Mouse (Mus musculus) spleen, postnatal 36 days (tissue): ENCODE data around the gene 6030452D12Rik.

Experiments
- DNase-seq, 2 experiments: peaks; one replicate each; pipeline ENCODE4 v3.0.0; 2022; ENCODE audit warnings: low spot score in 2 of 2, mixed read lengths in 1 of 2

Gene 6030452D12Rik

DNA sequence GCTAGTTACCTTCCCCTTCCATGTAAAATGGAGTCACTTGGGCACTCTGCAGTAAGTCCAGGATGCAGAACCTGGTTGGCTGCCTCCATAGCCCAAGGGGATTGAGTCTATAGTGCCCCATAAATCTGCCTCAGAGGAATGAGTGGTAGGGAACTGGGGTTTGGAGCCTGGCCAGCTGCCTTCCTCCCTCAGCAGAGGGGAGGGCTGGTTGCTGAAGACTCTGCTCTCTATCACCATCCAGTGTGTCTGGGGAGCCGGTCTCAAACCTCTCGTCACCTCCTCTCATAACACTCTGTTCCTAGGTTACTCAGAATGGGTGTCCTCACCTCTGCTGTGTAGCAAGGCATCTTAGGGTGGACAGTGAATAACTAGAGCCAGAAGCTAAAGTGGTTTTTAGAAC, 16.3 kb downstream of the 6030452D12Rik start:
- no peak for DNase-seq

DNA sequence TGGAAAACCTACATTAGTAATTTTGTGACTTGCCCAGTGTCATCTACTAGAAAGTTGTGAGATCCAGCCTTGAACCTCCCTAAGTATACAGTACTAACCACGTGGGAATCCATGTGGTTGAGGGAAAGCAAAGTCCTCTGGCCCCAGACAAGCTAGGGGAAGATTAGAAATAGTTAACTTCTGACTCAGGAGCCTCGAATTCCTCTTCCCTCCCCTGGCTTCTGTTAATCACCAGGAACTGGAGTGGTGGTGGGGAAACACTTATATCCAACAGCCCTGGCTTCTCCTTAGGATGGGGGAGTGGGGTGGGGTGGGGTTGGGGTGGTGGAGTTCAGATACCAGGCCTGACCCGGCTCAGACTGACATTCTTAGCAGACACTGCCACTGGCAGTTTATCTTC, 18.4 kb downstream of the 6030452D12Rik start:
- no peak for DNase-seq

DNA sequence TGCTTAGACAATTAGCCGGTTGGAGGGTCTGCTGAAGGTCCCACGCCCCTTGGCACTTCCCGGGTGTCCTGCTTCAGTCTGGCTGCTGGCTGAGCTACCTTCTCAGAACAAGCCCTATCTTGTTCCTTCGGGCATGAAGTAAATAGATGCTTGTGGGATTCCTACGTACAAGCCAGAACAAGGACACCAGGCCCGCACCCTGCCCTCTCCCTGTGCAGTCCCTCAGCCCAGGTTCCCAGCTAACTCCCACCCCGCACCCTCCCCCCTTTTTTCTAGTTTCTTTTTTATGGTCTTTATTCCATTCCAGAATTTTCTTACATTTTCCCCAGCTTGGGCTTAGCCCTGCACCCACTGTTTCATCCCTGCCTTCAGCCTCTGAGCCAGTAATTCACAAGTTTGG, 20.3 kb downstream of the 6030452D12Rik start:
- DNase-seq: no peak

DNA sequence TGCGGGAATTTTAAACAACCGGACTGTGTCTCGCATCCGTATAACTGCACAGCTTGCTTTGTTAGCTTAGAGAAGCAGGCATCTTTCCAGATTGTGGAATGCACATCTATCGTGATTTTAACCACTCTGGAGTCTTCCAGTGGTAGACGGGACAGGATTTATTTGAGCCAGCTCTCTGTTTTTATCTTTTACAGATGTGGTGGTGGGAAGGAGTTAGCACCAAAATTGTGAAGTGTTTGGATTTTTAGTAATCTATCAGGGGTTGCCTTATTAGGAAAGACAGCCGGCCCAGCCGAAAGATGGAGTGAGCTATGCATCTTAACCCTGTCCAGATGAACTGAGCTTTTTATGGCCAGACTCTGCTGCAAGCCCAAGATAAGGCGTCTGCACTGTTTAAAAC, 21.5 kb downstream of the 6030452D12Rik start:
- DNase-seq: no peak

DNA sequence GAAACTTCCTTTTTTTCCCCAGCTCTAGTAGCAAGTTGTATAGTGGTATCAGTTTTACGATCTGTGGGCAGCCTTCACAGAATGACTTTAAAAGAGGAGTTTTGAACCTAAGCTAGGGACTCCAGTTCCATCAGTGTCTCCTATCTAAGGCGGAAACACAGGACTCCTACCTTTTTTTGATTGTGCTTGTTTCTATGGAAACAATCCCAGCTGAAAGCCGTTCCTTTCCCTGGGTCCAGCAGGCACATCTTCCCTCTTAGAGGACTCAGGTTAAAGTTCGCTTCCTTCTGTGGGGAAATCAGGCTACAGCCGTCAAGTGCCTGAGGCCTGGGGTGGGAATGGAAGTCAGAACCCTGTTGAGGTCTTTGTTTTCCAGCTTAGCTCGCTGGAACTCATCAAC, 26.4 kb downstream of the 6030452D12Rik start:
- no peak for DNase-seq

DNA sequence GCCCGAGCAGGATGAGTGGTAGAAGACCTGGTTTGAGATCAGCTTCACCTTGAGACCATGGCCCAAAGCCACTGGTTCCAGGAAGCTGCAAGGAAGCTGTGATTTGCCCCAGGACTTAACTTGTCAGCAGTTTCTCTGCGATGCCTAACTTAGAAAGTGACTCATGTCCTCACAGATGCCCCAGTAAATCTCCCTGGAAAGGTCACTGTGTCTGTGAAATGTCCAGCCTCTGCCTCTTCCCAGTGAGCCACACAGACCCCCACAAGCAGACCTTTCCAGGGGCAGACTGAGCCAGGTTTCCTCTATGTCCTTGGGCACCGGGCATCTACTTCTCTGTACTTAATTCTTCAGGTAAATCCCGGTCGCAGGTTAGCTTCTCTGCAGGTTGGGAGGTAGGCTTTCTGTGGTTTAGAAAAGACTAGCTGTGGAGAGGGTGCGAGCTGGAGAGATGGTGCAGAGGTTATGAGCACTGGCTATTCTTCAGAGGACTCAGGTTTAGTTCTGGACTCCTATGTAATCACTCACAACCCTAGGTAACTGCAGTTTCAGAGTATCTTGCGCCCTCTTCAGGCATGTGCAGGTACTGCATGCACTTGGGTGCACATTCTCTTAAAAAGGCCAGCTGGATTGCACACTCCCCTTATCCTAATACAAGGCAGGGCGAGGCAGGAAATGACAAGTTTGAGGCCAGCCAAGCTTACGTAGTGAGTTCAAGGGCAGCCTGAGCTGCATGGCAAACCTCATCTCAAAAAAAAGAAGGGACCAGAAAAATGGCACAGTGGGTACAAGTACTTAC, 27.1 kb downstream of the 6030452D12Rik start:
- DNase-seq: no peak

DNA sequence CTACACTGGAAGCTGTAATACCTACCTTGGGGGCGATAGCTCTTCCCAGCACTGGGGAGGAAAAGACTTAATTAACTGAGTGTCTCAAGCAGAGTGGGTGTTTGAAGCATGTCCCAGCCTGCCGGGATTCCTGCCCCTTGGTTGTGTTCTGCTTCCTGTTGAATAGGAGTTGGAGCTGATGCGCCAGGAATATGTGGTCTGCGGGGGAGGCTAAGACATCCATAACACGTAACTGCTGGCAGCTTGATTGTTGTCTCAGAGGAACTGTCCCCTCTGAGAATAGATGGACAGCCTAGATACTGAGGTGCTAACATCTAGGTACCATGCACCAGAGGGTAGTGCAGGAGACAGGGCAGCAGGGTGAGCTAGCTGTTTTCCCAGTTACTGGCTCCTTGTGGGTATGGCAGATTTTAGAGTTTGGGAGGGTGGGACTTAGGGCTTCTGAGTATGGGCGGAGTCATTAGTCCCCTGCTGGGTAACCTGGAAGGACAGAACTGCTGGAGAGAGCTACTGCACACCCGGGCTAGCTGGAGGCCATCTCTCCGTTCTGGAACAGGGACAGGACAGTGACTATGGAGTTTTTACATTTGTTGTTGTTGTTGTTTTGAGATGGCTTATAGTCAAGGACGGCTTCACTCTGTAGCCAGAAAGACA, 28.4 kb downstream of the 6030452D12Rik start:
- no peak for DNase-seq

DNA sequence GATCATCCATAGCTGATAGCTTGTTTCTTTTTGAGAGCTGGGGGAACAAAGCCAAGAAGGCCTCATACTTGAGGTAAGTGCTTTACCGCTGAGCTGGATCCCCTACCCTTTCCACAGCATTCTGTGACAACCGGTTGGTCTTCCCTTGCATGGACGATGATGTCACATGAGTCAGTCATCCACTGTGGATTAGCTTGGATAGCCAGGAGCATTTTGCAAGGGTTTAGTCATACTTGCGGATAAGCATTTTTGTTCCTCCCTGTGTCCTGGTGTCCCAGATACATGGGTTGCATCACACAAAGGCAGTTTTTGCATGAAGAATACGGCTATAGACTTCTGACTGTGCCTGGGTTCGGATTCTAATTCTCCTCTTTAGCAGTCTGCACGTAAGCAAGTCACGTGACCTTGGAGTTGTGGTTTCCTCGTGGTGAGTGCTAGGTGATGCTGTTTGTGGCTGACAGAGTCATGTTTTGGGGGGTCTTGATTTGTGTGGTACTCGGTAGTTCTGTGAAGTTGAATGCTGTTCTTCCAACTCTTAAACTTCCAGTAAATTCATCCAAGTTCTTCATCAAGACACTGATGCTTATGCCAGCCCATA, 29.7 kb downstream of the 6030452D12Rik start:
- DNase-seq: no peak

DNA sequence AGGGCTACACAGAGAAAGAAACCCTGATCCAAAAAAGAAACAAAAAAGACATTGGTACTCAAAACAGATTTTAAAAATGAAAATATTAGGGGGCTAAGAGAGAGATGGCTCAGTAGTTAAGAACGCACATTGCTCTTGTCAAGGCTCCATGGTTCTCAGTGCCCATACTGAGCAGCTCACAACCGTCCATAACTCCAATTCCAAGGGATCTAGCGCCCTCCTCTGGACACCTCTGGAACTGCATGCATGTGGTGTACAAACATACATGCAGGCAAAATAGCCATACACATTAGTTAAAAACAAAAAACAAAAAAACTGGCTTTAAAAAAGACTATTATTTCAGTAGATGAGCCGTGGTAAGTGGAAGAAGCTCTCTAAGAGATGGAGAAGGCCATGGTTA, 30.2 kb downstream of the 6030452D12Rik start:
- no peak for DNase-seq

DNA sequence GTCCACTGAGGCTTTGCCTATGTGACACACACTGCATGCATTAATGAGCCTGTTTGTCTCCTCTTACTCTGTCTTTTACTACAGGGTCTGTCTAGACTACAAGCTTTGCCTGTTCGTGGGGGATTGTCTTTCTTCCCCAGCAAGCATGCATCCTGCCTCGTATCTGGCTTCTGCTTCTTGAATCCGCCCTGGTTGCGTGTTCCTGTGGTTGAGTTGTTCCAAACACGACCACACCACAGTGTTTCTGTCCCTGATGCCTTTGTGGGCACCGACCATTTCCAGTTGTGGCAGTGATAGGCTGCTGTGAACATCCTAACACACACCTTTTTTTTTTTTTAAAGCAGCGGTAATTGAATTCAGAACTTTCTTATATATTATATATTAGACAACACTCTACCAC, 33.4 kb downstream of the 6030452D12Rik start:
- DNase-seq: no peak

DNA sequence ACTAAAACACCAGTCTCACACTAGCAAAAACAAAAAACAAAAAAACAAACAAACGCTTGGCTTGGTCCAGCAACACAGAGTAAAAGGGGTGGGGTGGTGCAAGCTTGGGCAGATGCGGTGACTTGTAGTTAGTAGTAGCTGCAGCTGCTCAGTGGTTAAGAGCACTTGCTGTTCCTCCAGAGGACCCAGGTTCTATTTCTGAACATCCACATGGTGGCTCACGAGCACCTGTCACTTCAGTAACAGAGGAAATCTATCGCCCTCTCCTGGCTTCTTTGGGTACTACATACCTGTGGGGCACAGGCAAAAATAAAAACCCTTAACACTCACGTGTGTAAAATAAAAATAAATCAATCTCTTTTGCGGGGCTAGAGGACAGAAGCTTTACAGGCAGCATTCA, 34.1 kb downstream of the 6030452D12Rik start:
- DNase-seq: peak; percentile 22 to 50

DNA sequence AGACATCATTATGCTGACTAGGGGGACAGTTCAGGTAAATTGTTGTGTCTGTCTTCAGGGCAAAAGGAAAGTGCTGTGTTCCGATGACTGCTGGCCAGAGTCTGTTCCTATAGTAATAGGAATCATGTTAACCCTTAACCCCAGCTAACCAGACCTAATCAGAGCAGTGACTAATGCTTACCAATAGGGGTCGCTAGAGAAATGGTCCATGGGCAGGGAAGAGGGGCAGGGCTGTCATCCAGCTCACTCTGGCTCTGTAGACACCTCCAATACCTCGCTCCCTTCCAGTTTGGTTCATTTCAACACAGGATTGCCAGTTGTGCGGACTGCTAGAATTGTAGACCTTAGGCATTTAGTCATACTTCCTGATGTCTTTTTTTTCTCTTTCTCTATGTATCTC, 35.1 kb downstream of the 6030452D12Rik start:
- no peak for DNase-seq

DNA sequence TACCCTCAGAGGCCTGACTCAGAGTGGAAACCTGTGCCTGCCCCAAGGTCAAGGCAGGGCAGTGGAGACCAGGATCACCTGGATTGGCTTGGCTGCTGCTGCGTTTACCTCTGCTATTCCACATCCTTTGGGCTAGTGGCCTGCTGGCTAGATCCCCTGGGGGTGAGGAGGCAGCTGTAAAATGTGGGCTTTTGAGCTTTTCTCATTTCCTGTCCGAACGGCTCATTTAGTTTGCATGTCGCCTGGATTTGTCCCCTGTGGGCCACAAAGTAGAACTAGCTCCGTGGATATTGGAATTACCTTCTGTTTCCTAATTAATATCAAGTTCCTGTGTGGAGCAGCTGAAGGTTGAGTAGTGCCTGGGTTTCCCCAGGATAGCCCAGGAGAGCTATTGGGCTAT, 38.9 kb downstream of the 6030452D12Rik start:
- no peak for DNase-seq

DNA sequence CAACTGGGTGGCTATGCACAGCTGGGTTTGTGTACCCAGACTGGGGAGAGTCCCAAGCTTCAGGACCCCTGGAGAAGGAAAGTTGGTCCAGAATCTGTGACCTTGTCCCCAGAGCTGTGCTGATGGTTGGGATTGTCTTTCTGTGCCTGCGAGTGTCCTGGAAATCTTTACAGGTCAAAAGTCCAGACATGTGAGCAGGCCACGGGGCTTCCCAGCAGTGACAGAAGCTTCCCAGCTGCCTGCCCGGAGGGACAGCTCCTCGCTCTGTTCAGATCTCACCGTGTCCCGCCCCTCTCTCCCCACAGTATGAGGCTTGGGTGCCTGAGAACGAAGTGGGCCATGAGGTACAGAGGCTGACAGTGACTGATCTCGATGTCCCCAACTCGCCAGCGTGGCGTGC, 40.7 kb downstream of the 6030452D12Rik start:
- DNase-seq: no peak

DNA sequence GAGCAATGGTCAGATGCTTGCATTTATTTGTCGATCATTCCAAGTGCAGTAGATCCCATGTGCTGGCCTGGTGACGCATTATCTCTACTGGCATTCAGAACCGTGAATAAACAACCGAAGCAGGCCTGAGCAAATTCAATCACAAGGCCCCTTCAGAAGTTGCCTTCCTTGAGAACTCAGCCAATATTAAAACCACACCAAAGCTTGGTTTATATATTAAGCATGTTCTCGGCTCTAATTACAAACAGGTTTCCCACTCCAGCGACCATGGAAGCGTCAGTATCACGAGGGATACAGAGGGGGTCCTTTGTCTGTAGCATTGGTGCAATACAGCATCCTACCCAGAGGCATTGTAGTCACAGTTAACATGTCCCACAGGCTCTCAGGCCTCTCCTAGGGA, 42.7 kb downstream of the 6030452D12Rik start:
- no peak for DNase-seq

DNA sequence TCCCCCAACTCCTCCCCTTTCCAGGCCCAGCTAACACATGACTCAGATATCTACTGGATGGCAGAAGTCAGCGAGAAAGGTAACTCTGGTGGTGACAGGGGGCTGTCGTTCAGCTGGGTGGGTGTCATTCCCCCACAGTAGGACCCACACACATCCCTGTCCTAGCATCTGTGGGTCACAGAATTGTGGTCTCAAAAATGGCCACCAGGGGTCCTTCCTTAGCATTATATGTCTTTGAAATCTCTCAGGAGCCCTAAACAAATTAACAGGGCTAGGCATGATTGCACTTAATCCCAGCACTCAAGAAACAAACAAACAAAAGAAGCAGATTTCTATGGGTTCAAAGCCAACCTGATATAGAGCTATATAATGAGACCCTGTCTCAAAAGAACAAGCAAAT, 44.8 kb downstream of the 6030452D12Rik start:
- DNase-seq: no peak

DNA sequence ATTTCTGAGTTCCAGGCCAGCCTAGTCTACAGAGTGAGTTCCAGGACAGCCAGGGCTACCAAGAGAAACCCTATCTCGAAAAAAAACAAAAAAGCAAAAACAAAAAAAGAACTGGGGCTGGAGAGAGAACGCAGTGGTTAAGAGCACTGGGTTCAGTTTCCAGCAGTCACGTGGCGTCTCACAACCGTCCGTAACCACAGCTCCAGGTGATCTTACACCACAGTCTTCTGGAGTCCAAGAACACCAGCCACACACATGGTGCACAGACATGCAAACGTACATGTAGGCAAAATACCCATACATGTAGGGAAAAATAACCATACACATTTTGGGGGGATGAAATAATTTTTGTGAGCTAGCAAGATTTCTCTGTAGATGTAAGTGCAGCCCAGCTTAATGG, 46.4 kb downstream of the 6030452D12Rik start:
- DNase-seq: no peak

DNA sequence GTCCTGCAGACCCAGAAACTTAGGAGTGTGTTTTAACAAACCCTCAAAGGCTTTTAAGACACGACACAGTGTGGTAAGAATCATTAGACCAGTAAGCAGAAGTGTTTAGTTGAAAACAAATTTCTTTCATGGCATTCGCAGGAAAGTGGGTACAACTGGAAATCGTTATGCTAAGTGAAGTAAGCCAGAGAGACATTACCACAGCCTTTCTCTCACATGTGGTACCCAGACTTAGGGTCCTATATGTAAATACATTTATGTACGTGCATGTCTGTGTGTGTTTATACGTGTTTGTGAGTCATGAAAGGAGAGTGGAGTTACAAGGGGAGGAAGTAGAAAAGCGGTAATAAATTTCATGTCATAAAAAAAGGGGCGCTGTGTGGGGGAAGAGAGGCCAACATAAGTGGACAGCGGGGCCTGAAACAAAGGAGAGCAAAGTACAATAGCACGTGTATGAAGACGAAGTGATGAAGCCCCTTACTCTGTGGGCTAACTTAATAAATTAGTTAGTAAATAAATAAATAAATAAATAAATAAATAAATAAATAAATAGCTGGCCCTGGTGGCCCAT, 48.1 kb downstream of the 6030452D12Rik start:
- DNase-seq: no peak

DNA sequence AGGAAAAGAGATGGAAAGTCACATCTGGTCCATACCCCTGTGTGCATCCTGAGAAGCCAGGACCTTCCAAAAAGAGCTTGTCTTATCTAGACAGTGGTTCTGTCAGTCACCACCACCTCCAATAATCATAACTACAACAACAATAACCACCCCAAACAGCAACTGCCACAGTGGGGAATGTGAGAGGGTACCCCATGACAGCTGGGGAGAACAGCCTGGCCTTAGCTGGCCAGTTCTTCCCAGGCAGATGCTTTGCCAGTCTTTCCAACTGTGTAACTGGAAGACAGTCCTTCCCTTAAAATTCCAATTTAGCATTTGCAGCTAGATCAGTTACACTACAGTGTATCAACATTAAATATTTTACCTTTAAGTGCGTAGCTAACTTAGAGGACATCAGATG, 50.6 kb downstream of the 6030452D12Rik start:
- no peak for DNase-seq

DNA sequence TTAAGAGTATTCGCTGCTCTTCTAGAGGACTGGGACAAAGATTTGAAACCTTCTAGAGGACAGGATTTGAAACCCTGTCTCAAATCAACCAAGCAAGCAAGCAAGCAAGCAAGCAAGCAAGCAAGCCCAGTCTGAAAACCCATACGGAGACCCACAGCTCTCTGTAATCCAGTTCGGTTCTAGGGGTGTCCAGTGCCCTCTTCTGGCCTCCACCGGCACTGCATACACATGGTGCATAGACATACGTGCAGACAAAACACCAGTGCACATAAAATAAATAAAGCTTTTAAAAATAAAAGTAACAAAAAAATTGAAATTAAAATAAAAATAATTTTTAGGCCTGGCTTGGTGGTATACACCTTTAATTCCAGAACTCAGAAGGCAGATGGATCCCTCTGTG, 53.7 kb downstream of the 6030452D12Rik start:
- no peak for DNase-seq

DNA sequence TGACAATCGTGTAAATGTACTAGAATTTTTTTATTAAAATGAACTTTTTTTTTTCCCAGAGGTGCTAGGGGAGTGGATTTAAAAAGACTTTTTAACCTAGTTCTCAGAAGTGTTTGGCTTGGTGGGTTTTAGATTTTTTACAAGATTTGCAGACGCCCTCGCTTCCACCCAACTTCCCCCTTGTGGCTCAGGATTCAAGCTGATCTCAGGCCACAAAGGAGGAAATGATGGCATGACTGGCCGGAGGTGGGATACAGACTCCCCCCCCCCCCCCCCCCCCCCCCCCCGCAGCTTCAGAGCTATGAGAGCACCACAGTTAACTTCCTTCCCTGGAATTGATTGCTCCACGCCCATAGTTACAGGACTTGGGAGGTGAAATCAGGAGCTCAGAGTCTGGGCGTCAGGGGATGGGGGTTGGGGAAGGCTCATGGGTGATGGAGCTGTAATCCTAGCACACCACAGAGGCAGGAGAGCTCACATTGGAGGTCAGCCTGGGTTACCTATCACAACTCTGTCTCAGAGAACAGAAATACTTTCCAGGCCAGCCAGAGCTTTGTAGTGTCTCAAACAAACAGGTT, 55.8 kb downstream of the 6030452D12Rik start:
- DNase-seq: no peak
